Mouse (Mus musculus): ENCODE data around the gene Rai1. TPM values are rescaled to one million over a fixed set of nuclear protein-coding genes. Genes with fewer than 3 reads are reported as not detected.

Rai1 gene
- polyA plus RNA-seq, 1 experiment from 2014 or later, result 23.9 TPM

GRCm38 (mm10) chr11:60159955-60160354 lies 55.1 kb downstream of the Rai1 start:
- WGBS, result 79% methylated on average over 5 of the region's 5 CpGs
- H3K27ac ChIP-seq (replicated peaks; ENCODE audit: low read depth, low read length), result no peak overlapping the region
- ATAC-seq (ENCODE audit: low read depth) (no peak), DNase-seq (ENCODE audit: low spot score) (no peak)
- no peaks in the 10 kb centered on the region for H3K9me3 ChIP-seq (ENCODE audit: control insufficient read depth, low read length)
- H3K4me3 ChIP-seq (ENCODE audit: low read depth, low read length), result no peak overlapping the region
- H3K9ac ChIP-seq (ENCODE audit: low read depth, low read length), result no peak overlapping the region
- peaks cover 14% of the 10 kb centered on the region for H3K36me3 ChIP-seq (ENCODE audit: control insufficient read depth, insufficient read depth, low read length)
- no peaks in the 10 kb centered on the region for H3K27me3 ChIP-seq (replicated peaks; ENCODE audit: control insufficient read depth, insufficient read depth, low read length)
- peaks cover 25% of the 10 kb centered on the region for H3K4me1 ChIP-seq (ENCODE audit: control insufficient read depth, insufficient read depth, low read length)
- H3K4me2 ChIP-seq (ENCODE audit: low read depth, low read length), result no peak overlapping the region

- ATAC-seq (ENCODE audit: low read depth), result no peak
- Histone ChIP-seq H3K4me3 (ENCODE audit: low read depth, low read length) (no peak overlapping the region), H3K27me3 (replicated peaks; ENCODE audit: control insufficient read depth, insufficient read depth, low read length) (no peaks in the 10 kb centered on the region), H3K27ac (replicated peaks; ENCODE audit: low read depth, low read length) (no peak overlapping the region), H3K9ac (ENCODE audit: low read depth, low read length) (no peak overlapping the region), H3K36me3 (ENCODE audit: control insufficient read depth, insufficient read depth, low read length) (peaks cover 8% of the 10 kb centered on the region; the same call in 1 of the 2 replicates), H3K9me3 (ENCODE audit: control insufficient read depth, low read length) (no peaks in the 10 kb centered on the region), H3K4me2 (ENCODE audit: low read depth, low read length) (no peak overlapping the region), H3K4me1 (ENCODE audit: control insufficient read depth, insufficient read depth, low read length) (peaks cover 27% of the 10 kb centered on the region)
- 46% methylated on average over 3 of the region's 3 CpGs for WGBS
- no peak for DNase-seq (ENCODE audit: low spot score)
These were observed 55.8 kb downstream of the Rai1 start for GRCm38 (mm10) chr11:60160454-60161114.

- H3K9me3 ChIP-seq (ENCODE audit: control insufficient read depth, low read length), result no peaks in the 10 kb centered on the region
- peaks cover 27% of the 10 kb centered on the region for H3K4me1 ChIP-seq (ENCODE audit: control insufficient read depth, insufficient read depth, low read length)
- H3K36me3 ChIP-seq (ENCODE audit: control insufficient read depth, insufficient read depth, low read length), result peaks cover 6% of the 10 kb centered on the region; the same call in 1 of the 2 replicates
- H3K4me3 ChIP-seq (ENCODE audit: low read depth, low read length), result no peak overlapping the region
- H3K4me2 ChIP-seq (ENCODE audit: low read depth, low read length), result no peak overlapping the region
- H3K27ac ChIP-seq (replicated peaks; ENCODE audit: low read depth, low read length), result no peak overlapping the region
- H3K27me3 ChIP-seq (replicated peaks; ENCODE audit: control insufficient read depth, insufficient read depth, low read length), result no peaks in the 10 kb centered on the region
- DNase-seq (ENCODE audit: low spot score), result no peak
- no peak for ATAC-seq (ENCODE audit: low read depth)
- H3K9ac ChIP-seq (ENCODE audit: low read depth, low read length), result no peak overlapping the region
- WGBS, result 55% methylated on average over 9 of the region's 9 CpGs
These were observed 56.5 kb downstream of the Rai1 start for GRCm38 (mm10) chr11:60161146-60161874.

GRCm38 (mm10) chr11:60162547-60162946 lies 57.7 kb downstream of the Rai1 start:
- no peaks in the 10 kb centered on the region for H3K9me3 ChIP-seq (ENCODE audit: control insufficient read depth, low read length)
- peaks cover 27% of the 10 kb centered on the region for H3K4me1 ChIP-seq (ENCODE audit: control insufficient read depth, insufficient read depth, low read length)
- peaks cover 6% of the 10 kb centered on the region; the same call in 1 of the 2 replicates for H3K36me3 ChIP-seq (ENCODE audit: control insufficient read depth, insufficient read depth, low read length)
- no peak overlapping the region for H3K27ac ChIP-seq (replicated peaks; ENCODE audit: low read depth, low read length)
- DNase-seq (ENCODE audit: low spot score) (no peak), ATAC-seq (ENCODE audit: low read depth) (no peak)
- H3K4me3 ChIP-seq (ENCODE audit: low read depth, low read length), result no peak overlapping the region
- no peaks in the 10 kb centered on the region for H3K27me3 ChIP-seq (replicated peaks; ENCODE audit: control insufficient read depth, insufficient read depth, low read length)
- no peak overlapping the region for H3K9ac ChIP-seq (ENCODE audit: low read depth, low read length)
- no peak overlapping the region for H3K4me2 ChIP-seq (ENCODE audit: low read depth, low read length)
- 92% methylated on average over 1 of the region's 1 CpGs for WGBS

- Histone ChIP-seq H3K4me1 (ENCODE audit: control insufficient read depth, insufficient read depth, low read length) (peaks cover 34% of the 10 kb centered on the region), H3K4me2 (ENCODE audit: low read depth, low read length) (no peak overlapping the region)
- no peak for ATAC-seq (ENCODE audit: low read depth)
These were observed 58.5 kb downstream of the Rai1 start for GRCm38 (mm10) chr11:60163362-60163761.

GRCm38 (mm10) chr11:60164450-60164849 lies 59.6 kb downstream of the Rai1 start:
- H3K27me3 ChIP-seq (replicated peaks; ENCODE audit: control insufficient read depth, insufficient read depth, low read length), result no peaks in the 10 kb centered on the region
- H3K4me3 ChIP-seq (ENCODE audit: low read depth, low read length), result no peak overlapping the region
- H3K27ac ChIP-seq (replicated peaks; ENCODE audit: low read depth, low read length), result no peak overlapping the region; the same call in 1 of the 2 replicates
- no peak for DNase-seq (ENCODE audit: low spot score)
- H3K9me3 ChIP-seq (ENCODE audit: control insufficient read depth, low read length), result no peaks in the 10 kb centered on the region
- WGBS, result 67% methylated on average over 6 of the region's 6 CpGs
- H3K4me2 ChIP-seq (ENCODE audit: low read depth, low read length), result no peak overlapping the region
- no peak overlapping the region for H3K9ac ChIP-seq (ENCODE audit: low read depth, low read length)
- peaks cover 38% of the 10 kb centered on the region for H3K4me1 ChIP-seq (ENCODE audit: control insufficient read depth, insufficient read depth, low read length)
- peaks cover 6% of the 10 kb centered on the region; the same call in 1 of the 2 replicates for H3K36me3 ChIP-seq (ENCODE audit: control insufficient read depth, insufficient read depth, low read length)
- no peak for ATAC-seq (ENCODE audit: low read depth)

More at GRCm38 (mm10) chr11:60163362-60163761, 58.5 kb downstream of the Rai1 start:
- Histone ChIP-seq H3K36me3 (ENCODE audit: control insufficient read depth, insufficient read depth, low read length) (peaks cover 6% of the 10 kb centered on the region; the same call in 1 of the 2 replicates), H3K9me3 (ENCODE audit: control insufficient read depth, low read length) (no peaks in the 10 kb centered on the region), H3K27me3 (replicated peaks; ENCODE audit: control insufficient read depth, insufficient read depth, low read length) (no peaks in the 10 kb centered on the region), H3K9ac (ENCODE audit: low read depth, low read length) (0 out of 2 replicates have a peak overlapping the region, but pooled peaks have one; percentile 9), H3K4me3 (ENCODE audit: low read depth, low read length) (no peak overlapping the region), H3K27ac (replicated peaks; ENCODE audit: low read depth, low read length) (no peak overlapping the region)
- WGBS, result 78% methylated on average over 4 of the region's 4 CpGs
- no peak for DNase-seq (ENCODE audit: low spot score)

GRCm38 (mm10) chr11:60165076-60165475 lies 60.3 kb downstream of the Rai1 start:
- Histone ChIP-seq H3K4me2 (ENCODE audit: low read depth, low read length) (no peak overlapping the region), H3K4me3 (ENCODE audit: low read depth, low read length) (no peak overlapping the region), H3K9ac (ENCODE audit: low read depth, low read length) (no peak overlapping the region), H3K27me3 (replicated peaks; ENCODE audit: control insufficient read depth, insufficient read depth, low read length) (no peaks in the 10 kb centered on the region), H3K27ac (replicated peaks; ENCODE audit: low read depth, low read length) (no peak overlapping the region; the same call in 1 of the 2 replicates), H3K9me3 (ENCODE audit: control insufficient read depth, low read length) (no peaks in the 10 kb centered on the region), H3K36me3 (ENCODE audit: control insufficient read depth, insufficient read depth, low read length) (peaks cover 2% of the 10 kb centered on the region; the same call in 1 of the 2 replicates), H3K4me1 (ENCODE audit: control insufficient read depth, insufficient read depth, low read length) (peaks cover 36% of the 10 kb centered on the region)
- ATAC-seq (ENCODE audit: low read depth) (no peak; the same call in 1 of the 2 replicates), DNase-seq (ENCODE audit: low spot score) (no peak)
- WGBS, result 43% methylated on average over 4 of the region's 5 CpGs

GRCm38 (mm10) chr11:60168780-60169179 lies 64.0 kb downstream of the Rai1 start:
- ATAC-seq (ENCODE audit: low read depth), result no peak
- Histone ChIP-seq H3K4me1 (ENCODE audit: control insufficient read depth, insufficient read depth, low read length) (peaks cover 23% of the 10 kb centered on the region), H3K9ac (ENCODE audit: low read depth, low read length) (peak overlapping the region; percentile 20; the same call in 1 of the 2 replicates), H3K27ac (replicated peaks; ENCODE audit: low read depth, low read length) (no peak overlapping the region), H3K36me3 (ENCODE audit: control insufficient read depth, insufficient read depth, low read length) (no peaks in the 10 kb centered on the region), H3K9me3 (ENCODE audit: control insufficient read depth, low read length) (no peaks in the 10 kb centered on the region), H3K4me3 (ENCODE audit: low read depth, low read length) (no peak overlapping the region), H3K4me2 (ENCODE audit: low read depth, low read length) (no peak overlapping the region), H3K27me3 (replicated peaks; ENCODE audit: control insufficient read depth, insufficient read depth, low read length) (no peaks in the 10 kb centered on the region)
- DNase-seq (ENCODE audit: low spot score), result no peak
- WGBS, result 20% methylated on average over 9 of the region's 9 CpGs
